Mouse (Mus musculus): Measurements from ENCODE around the gene Foxp1. TPM values are rescaled to one million over a fixed set of nuclear protein-coding genes. Genes with fewer than 3 reads are reported as not detected.
A peak's percentile ranks its signal among the peaks of the same experiment; 100 is the strongest.

Foxp1 gene
- total RNA-seq, 1 experiment from 2014 or later = 110 TPM

GRCm38 (mm10) chr6:99120776-99121766 lies 401.4 kb downstream of the Foxp1 start:
- ATAC-seq (replicated peaks in 1 of 2; ENCODE audit: insufficient read depth in 1 of 2, low FRiP score in 2 of 2, low TSS enrichment in 1 of 2, low read depth in 1 of 2, poor library complexity in 2 of 2, severe bottlenecking in 2 of 2) = no peak

GRCm38 (mm10) chr6:99118534-99118933 lies 404.0 kb downstream of the Foxp1 start:
- no peak for ATAC-seq (replicated peaks in 1 of 2; ENCODE audit: insufficient read depth in 1 of 2, low FRiP score in 2 of 2, low TSS enrichment in 1 of 2, low read depth in 1 of 2, poor library complexity in 2 of 2, severe bottlenecking in 2 of 2)

- ATAC-seq (replicated peaks in 1 of 2; ENCODE audit: insufficient read depth in 1 of 2, low FRiP score in 2 of 2, low TSS enrichment in 1 of 2, low read depth in 1 of 2, poor library complexity in 2 of 2, severe bottlenecking in 2 of 2) = no peak
These were observed 405.1 kb downstream of the Foxp1 start for GRCm38 (mm10) chr6:99117411-99117810.

GRCm38 (mm10) chr6:99111856-99112255 lies 410.7 kb downstream of the Foxp1 start:
- no peak for ATAC-seq (replicated peaks in 1 of 2; ENCODE audit: insufficient read depth in 1 of 2, low FRiP score in 2 of 2, low TSS enrichment in 1 of 2, low read depth in 1 of 2, poor library complexity in 2 of 2, severe bottlenecking in 2 of 2)

- ATAC-seq (replicated peaks in 1 of 2; ENCODE audit: insufficient read depth in 1 of 2, low FRiP score in 2 of 2, low TSS enrichment in 1 of 2, low read depth in 1 of 2, poor library complexity in 2 of 2, severe bottlenecking in 2 of 2) = no peak
These were observed 414.1 kb downstream of the Foxp1 start for GRCm38 (mm10) chr6:99108417-99108816.

- no peak for ATAC-seq (replicated peaks in 1 of 2; ENCODE audit: insufficient read depth in 1 of 2, low FRiP score in 2 of 2, low TSS enrichment in 1 of 2, low read depth in 1 of 2, poor library complexity in 2 of 2, severe bottlenecking in 2 of 2)
These were observed 414.8 kb downstream of the Foxp1 start for GRCm38 (mm10) chr6:99107674-99108073.

- no peak for ATAC-seq (replicated peaks in 1 of 2; ENCODE audit: insufficient read depth in 1 of 2, low FRiP score in 2 of 2, low TSS enrichment in 1 of 2, low read depth in 1 of 2, poor library complexity in 2 of 2, severe bottlenecking in 2 of 2)
These were observed 415.4 kb downstream of the Foxp1 start for GRCm38 (mm10) chr6:99107081-99107482.

- ATAC-seq (replicated peaks in 1 of 2; ENCODE audit: insufficient read depth in 1 of 2, low FRiP score in 2 of 2, low TSS enrichment in 1 of 2, low read depth in 1 of 2, poor library complexity in 2 of 2, severe bottlenecking in 2 of 2) = no peak
These were observed 416.5 kb downstream of the Foxp1 start for GRCm38 (mm10) chr6:99105979-99106378.

- no peak for ATAC-seq (replicated peaks in 1 of 2; ENCODE audit: insufficient read depth in 1 of 2, low FRiP score in 2 of 2, low TSS enrichment in 1 of 2, low read depth in 1 of 2, poor library complexity in 2 of 2, severe bottlenecking in 2 of 2)
These were observed 418.1 kb downstream of the Foxp1 start for GRCm38 (mm10) chr6:99104446-99104845.

GRCm38 (mm10) chr6:99103911-99104310 lies 418.6 kb downstream of the Foxp1 start:
- no peak for ATAC-seq (replicated peaks in 1 of 2; ENCODE audit: insufficient read depth in 1 of 2, low FRiP score in 2 of 2, low TSS enrichment in 1 of 2, low read depth in 1 of 2, poor library complexity in 2 of 2, severe bottlenecking in 2 of 2)

GRCm38 (mm10) chr6:99101489-99101908 lies 421.0 kb downstream of the Foxp1 start:
- no peak for ATAC-seq (replicated peaks in 1 of 2; ENCODE audit: insufficient read depth in 1 of 2, low FRiP score in 2 of 2, low TSS enrichment in 1 of 2, low read depth in 1 of 2, poor library complexity in 2 of 2, severe bottlenecking in 2 of 2)

GRCm38 (mm10) chr6:99100331-99100730 lies 422.2 kb downstream of the Foxp1 start:
- ATAC-seq (replicated peaks in 1 of 2; ENCODE audit: insufficient read depth in 1 of 2, low FRiP score in 2 of 2, low TSS enrichment in 1 of 2, low read depth in 1 of 2, poor library complexity in 2 of 2, severe bottlenecking in 2 of 2) = no peak

GRCm38 (mm10) chr6:99099781-99100180 lies 422.7 kb downstream of the Foxp1 start:
- ATAC-seq (replicated peaks in 1 of 2; ENCODE audit: insufficient read depth in 1 of 2, low FRiP score in 2 of 2, low TSS enrichment in 1 of 2, low read depth in 1 of 2, poor library complexity in 2 of 2, severe bottlenecking in 2 of 2) = no peak

GRCm38 (mm10) chr6:99097191-99097590 lies 425.3 kb downstream of the Foxp1 start:
- no peak for ATAC-seq (replicated peaks in 1 of 2; ENCODE audit: insufficient read depth in 1 of 2, low FRiP score in 2 of 2, low TSS enrichment in 1 of 2, low read depth in 1 of 2, poor library complexity in 2 of 2, severe bottlenecking in 2 of 2)

- no peak for ATAC-seq (replicated peaks in 1 of 2; ENCODE audit: insufficient read depth in 1 of 2, low FRiP score in 2 of 2, low TSS enrichment in 1 of 2, low read depth in 1 of 2, poor library complexity in 2 of 2, severe bottlenecking in 2 of 2)
These were observed 425.8 kb downstream of the Foxp1 start for GRCm38 (mm10) chr6:99096776-99097166.

- ATAC-seq (replicated peaks in 1 of 2; ENCODE audit: insufficient read depth in 1 of 2, low FRiP score in 2 of 2, low TSS enrichment in 1 of 2, low read depth in 1 of 2, poor library complexity in 2 of 2, severe bottlenecking in 2 of 2) = peak; percentile 65 to 81
These were observed 426.3 kb downstream of the Foxp1 start for GRCm38 (mm10) chr6:99096105-99096775.

- peak; percentile 39 to 44; a peak in 2 of 4 replicates for ATAC-seq (replicated peaks in 1 of 2; ENCODE audit: insufficient read depth in 1 of 2, low FRiP score in 2 of 2, low TSS enrichment in 1 of 2, low read depth in 1 of 2, poor library complexity in 2 of 2, severe bottlenecking in 2 of 2)
These were observed 427.1 kb downstream of the Foxp1 start for GRCm38 (mm10) chr6:99095185-99096104.

All from hematopoietic stem cell, adult 5-6 weeks (primary cell).